Mouse (Mus musculus) bone marrow, adult 2 months (tissue): ENCODE results near the gene Grhl3.

Experiments used
- CTCF ChIP-seq: fragments of 200-500 bp; IDR thresholded peaks from 2 replicates; pipeline ENCODE4 v1.5.1; 2011; ENCODE audit warnings: low read length, control low read depth; ENCODE audit not compliant: control insufficient read depth, insufficient read depth
- POLR2A ChIP-seq: fragments of 200-500 bp; IDR thresholded peaks from 2 replicates; pipeline ENCODE4 v1.6.1; 2011; ENCODE audit warnings: low read depth, mild to moderate bottlenecking, control low read depth, low read length, borderline replicate concordance; ENCODE audit not compliant: control insufficient read depth

DNA sequence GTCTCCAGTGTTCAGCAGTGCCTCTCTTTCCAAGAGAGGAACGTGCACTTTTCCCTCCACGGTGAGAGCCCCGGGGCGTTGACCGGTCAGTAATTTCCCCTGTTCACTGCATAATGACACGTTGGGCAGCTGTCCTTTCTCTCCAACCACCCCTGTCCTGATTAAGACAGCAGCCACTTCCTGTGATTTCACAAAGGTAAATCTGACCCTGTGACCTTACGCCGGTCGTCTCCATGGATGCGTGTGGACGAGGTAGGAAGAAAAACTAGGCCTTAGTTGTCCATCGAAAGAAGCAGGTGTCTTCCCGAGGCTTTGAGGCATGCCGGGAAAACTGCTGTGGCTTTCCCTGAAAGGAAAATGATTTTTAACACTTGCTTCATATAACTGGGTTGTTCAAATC is 58.5 kb downstream of the Grhl3 start:
- TF ChIP-seq CTCF, result no peak
- TF ChIP-seq POLR2A, result no peak
